Mouse (Mus musculus): ENCODE measurements around the gene Kdelr2. TPM values are rescaled to one million over a fixed set of nuclear protein-coding genes. Genes with fewer than 3 reads are reported as not detected.
"Not testable (repeated sequence)": the region's sequence is repeated elsewhere in the genome, so short reads cannot be mapped to it uniquely, and the experiment has no call there.

The Kdelr2 gene
- polyA plus RNA-seq, 1 experiment from 2014 or later, result 160 TPM

- Histone ChIP-seq H3K4me2 (ENCODE audit: low read depth, low read length) (no peak overlapping the region), H3K9ac (replicated peaks) (no peak overlapping the region), H3K4me1 (ENCODE audit: insufficient read depth) (peaks cover 8% of the 10 kb centered on the region; the same call in 1 of the 2 replicates), H3K9me3 (ENCODE audit: low read length) (no peaks in the 10 kb centered on the region), H3K4me3 (ENCODE audit: low read depth, low read length) (no peak overlapping the region), H3K36me3 (replicated peaks; ENCODE audit: insufficient read depth, low read length) (no peaks in the 10 kb centered on the region), H3K27ac (ENCODE audit: low read depth) (no peak overlapping the region), H3K27me3 (ENCODE audit: insufficient read depth, low read length) (peaks cover 70% of the 10 kb centered on the region)
- no peak for ATAC-seq
- 44% methylated on average over 4 of the region's 4 CpGs for WGBS (ENCODE audit: insufficient replicate concordance)
- DNase-seq, result no peak
- TF ChIP-seq EP300 (IDR thresholded peaks at IDR 0.05; ENCODE audit: low read depth), result no peak
- no peak for TF ChIP-seq CTCF (IDR thresholded peaks at IDR 0.05; ENCODE audit: low read depth)
Observed at GRCm38 (mm10) chr5:143371146-143371510, 32.5 kb upstream of the Kdelr2 start.

- no peak for ATAC-seq
- peak overlapping the region; percentile 52 for H3K4me2 ChIP-seq (ENCODE audit: low read depth, low read length)
- H3K4me1 ChIP-seq (ENCODE audit: insufficient read depth), result peaks cover 8% of the 10 kb centered on the region; the same call in 1 of the 2 replicates
- peak overlapping the region; percentile 27 for H3K4me3 ChIP-seq (ENCODE audit: low read depth, low read length)
- peaks cover 66% of the 10 kb centered on the region for H3K27me3 ChIP-seq (ENCODE audit: insufficient read depth, low read length)
- H3K36me3 ChIP-seq (replicated peaks; ENCODE audit: insufficient read depth, low read length), result no peaks in the 10 kb centered on the region
- no peaks in the 10 kb centered on the region for H3K9me3 ChIP-seq (ENCODE audit: low read length)
- H3K27ac ChIP-seq (ENCODE audit: low read depth), result no peak overlapping the region
- TF ChIP-seq EP300 (IDR thresholded peaks at IDR 0.05; ENCODE audit: low read depth) (no peak), CTCF (IDR thresholded peaks at IDR 0.05; ENCODE audit: low read depth) (peak; percentile 52)
- WGBS (ENCODE audit: insufficient replicate concordance), result 3% methylated on average over 35 of the region's 35 CpGs
- no peak for DNase-seq
- no peak overlapping the region for H3K9ac ChIP-seq (replicated peaks)
Observed at GRCm38 (mm10) chr5:143372818-143373217, 30.8 kb upstream of the Kdelr2 start.

GRCm38 (mm10) chr5:143375242-143375641 lies 28.4 kb upstream of the Kdelr2 start:
- WGBS (ENCODE audit: insufficient replicate concordance), result 11% methylated on average over 21 of the region's 21 CpGs
- peaks cover 48% of the 10 kb centered on the region for H3K27me3 ChIP-seq (ENCODE audit: insufficient read depth, low read length)
- no peak overlapping the region for H3K27ac ChIP-seq (ENCODE audit: low read depth)

GRCm38 (mm10) chr5:143376156-143376555 lies 27.5 kb upstream of the Kdelr2 start:
- no peaks in the 10 kb centered on the region for H3K36me3 ChIP-seq (replicated peaks; ENCODE audit: insufficient read depth, low read length)
- TF ChIP-seq CTCF (IDR thresholded peaks at IDR 0.05; ENCODE audit: low read depth) (peak; percentile 57), EP300 (IDR thresholded peaks at IDR 0.05; ENCODE audit: low read depth) (no peak)
- H3K27me3 ChIP-seq (ENCODE audit: insufficient read depth, low read length), result peaks cover 39% of the 10 kb centered on the region
- DNase-seq (no peak), ATAC-seq (no peak)
- no peak overlapping the region for H3K9ac ChIP-seq (replicated peaks)
- H3K4me2 ChIP-seq (ENCODE audit: low read depth, low read length), result no peak overlapping the region
- no peak overlapping the region for H3K27ac ChIP-seq (ENCODE audit: low read depth)
- H3K9me3 ChIP-seq (ENCODE audit: low read length), result no peaks in the 10 kb centered on the region
- peaks cover 8% of the 10 kb centered on the region; the same call in 1 of the 2 replicates for H3K4me1 ChIP-seq (ENCODE audit: insufficient read depth)
- 81% methylated on average over 4 of the region's 4 CpGs for WGBS (ENCODE audit: insufficient replicate concordance)
- no peak overlapping the region for H3K4me3 ChIP-seq (ENCODE audit: low read depth, low read length)

More at GRCm38 (mm10) chr5:143375242-143375641, 28.4 kb upstream of the Kdelr2 start:
- H3K4me3 ChIP-seq (ENCODE audit: low read depth, low read length), result 0 out of 2 replicates have a peak overlapping the region, but pooled peaks have one; percentile 13
- peaks cover 8% of the 10 kb centered on the region; the same call in 1 of the 2 replicates for H3K4me1 ChIP-seq (ENCODE audit: insufficient read depth)
- H3K9ac ChIP-seq (replicated peaks), result no peak overlapping the region
- DNase-seq, result peak; percentile 80
- H3K9me3 ChIP-seq (ENCODE audit: low read length), result no peaks in the 10 kb centered on the region
- TF ChIP-seq CTCF (IDR thresholded peaks at IDR 0.05; ENCODE audit: low read depth) (peak; percentile 85), EP300 (IDR thresholded peaks at IDR 0.05; ENCODE audit: low read depth) (no peak)
- peak overlapping the region; percentile 59 for H3K4me2 ChIP-seq (ENCODE audit: low read depth, low read length)
- ATAC-seq, result peak; percentile 67
- H3K36me3 ChIP-seq (replicated peaks; ENCODE audit: insufficient read depth, low read length), result no peaks in the 10 kb centered on the region

- Histone ChIP-seq H3K9ac (replicated peaks) (no peak overlapping the region), H3K4me3 (ENCODE audit: low read depth, low read length) (peak overlapping the region; percentile 22; the same call in 1 of the 2 replicates), H3K4me1 (ENCODE audit: insufficient read depth) (peaks cover 10% of the 10 kb centered on the region), H3K27me3 (ENCODE audit: insufficient read depth, low read length) (peaks cover 26% of the 10 kb centered on the region), H3K9me3 (ENCODE audit: low read length) (no peaks in the 10 kb centered on the region), H3K4me2 (ENCODE audit: low read depth, low read length) (peak overlapping the region; percentile 66), H3K27ac (ENCODE audit: low read depth) (no peak overlapping the region), H3K36me3 (replicated peaks; ENCODE audit: insufficient read depth, low read length) (no peaks in the 10 kb centered on the region)
- TF ChIP-seq CTCF (IDR thresholded peaks at IDR 0.05; ENCODE audit: low read depth) (peak; percentile 10; the same call in 1 of the 2 replicates), EP300 (IDR thresholded peaks at IDR 0.05; ENCODE audit: low read depth) (no peak)
- WGBS (ENCODE audit: insufficient replicate concordance), result 6% methylated on average over 38 of the region's 39 CpGs
- peak; percentile 80 for ATAC-seq
- DNase-seq, result peak; percentile 71
Observed at GRCm38 (mm10) chr5:143386797-143387621, 16.6 kb upstream of the Kdelr2 start.

- Histone ChIP-seq H3K27ac (ENCODE audit: low read depth) (no peak overlapping the region), H3K27me3 (ENCODE audit: insufficient read depth, low read length) (no peaks in the 10 kb centered on the region), H3K4me2 (ENCODE audit: low read depth, low read length) (no peak overlapping the region), H3K9ac (replicated peaks) (no peak overlapping the region), H3K4me3 (ENCODE audit: low read depth, low read length) (no peak overlapping the region), H3K36me3 (replicated peaks; ENCODE audit: insufficient read depth, low read length) (no peaks in the 10 kb centered on the region), H3K9me3 (ENCODE audit: low read length) (0 out of 2 replicates have a peak, but pooled peaks cover 3% of the 10 kb centered on the region), H3K4me1 (ENCODE audit: insufficient read depth) (no peaks in the 10 kb centered on the region)
- peak; percentile 37; the same call in 1 of the 2 replicates for TF ChIP-seq CTCF (IDR thresholded peaks at IDR 0.05; ENCODE audit: low read depth)
- no peak for TF ChIP-seq EP300 (IDR thresholded peaks at IDR 0.05; ENCODE audit: low read depth)
- no peak for DNase-seq
- no peak for ATAC-seq
- 79% methylated on average over 7 of the region's 7 CpGs for WGBS (ENCODE audit: insufficient replicate concordance)
Observed at GRCm38 (mm10) chr5:143394184-143394583, 9.5 kb upstream of the Kdelr2 start.

- 95% methylated on average over 2 of the region's 2 CpGs for WGBS (ENCODE audit: insufficient replicate concordance)
- DNase-seq; H3K4me2 ChIP-seq (ENCODE audit: low read depth, low read length); H3K9ac ChIP-seq (replicated peaks); ATAC-seq; H3K9me3 ChIP-seq (ENCODE audit: low read length); H3K4me1 ChIP-seq (ENCODE audit: insufficient read depth); H3K36me3 ChIP-seq (replicated peaks; ENCODE audit: insufficient read depth, low read length); H3K27me3 ChIP-seq (ENCODE audit: insufficient read depth, low read length); H3K27ac ChIP-seq (ENCODE audit: low read depth); H3K4me3 ChIP-seq (ENCODE audit: low read depth, low read length): not testable (repeated sequence)
Observed at GRCm38 (mm10) chr5:143394966-143395365, 8.7 kb upstream of the Kdelr2 start.
